Mouse (Mus musculus): Measurements from ENCODE around the gene Eef1akmt3.

The Eef1akmt3 gene

DNA sequence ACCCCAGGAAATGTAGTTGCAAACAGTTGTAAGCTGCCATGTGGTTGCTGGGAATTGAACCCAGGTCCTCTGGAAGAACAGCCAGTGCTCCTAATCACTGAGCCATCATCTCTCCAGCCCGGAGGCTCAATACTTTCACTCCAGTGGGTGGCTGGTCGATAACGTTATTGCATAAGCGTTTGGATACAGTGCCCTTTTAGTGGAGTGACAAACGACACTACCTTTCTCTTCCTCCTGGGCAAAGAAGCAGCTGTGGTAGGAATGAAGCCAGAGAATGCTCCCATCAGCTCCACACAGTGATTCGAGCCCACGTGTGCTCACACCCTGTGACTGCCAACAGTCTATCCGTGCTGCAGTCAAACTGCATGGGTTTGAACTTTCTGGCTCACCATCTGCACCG lies 29.9 kb upstream of the Eef1akmt3 start:
- CTCF ChIA-PET, result interaction anchor here (0.6 kb wide), 1 partner anchor 25 kb away, joined by 3 read pairs; no protein-coding TSS in a partner anchor

DNA sequence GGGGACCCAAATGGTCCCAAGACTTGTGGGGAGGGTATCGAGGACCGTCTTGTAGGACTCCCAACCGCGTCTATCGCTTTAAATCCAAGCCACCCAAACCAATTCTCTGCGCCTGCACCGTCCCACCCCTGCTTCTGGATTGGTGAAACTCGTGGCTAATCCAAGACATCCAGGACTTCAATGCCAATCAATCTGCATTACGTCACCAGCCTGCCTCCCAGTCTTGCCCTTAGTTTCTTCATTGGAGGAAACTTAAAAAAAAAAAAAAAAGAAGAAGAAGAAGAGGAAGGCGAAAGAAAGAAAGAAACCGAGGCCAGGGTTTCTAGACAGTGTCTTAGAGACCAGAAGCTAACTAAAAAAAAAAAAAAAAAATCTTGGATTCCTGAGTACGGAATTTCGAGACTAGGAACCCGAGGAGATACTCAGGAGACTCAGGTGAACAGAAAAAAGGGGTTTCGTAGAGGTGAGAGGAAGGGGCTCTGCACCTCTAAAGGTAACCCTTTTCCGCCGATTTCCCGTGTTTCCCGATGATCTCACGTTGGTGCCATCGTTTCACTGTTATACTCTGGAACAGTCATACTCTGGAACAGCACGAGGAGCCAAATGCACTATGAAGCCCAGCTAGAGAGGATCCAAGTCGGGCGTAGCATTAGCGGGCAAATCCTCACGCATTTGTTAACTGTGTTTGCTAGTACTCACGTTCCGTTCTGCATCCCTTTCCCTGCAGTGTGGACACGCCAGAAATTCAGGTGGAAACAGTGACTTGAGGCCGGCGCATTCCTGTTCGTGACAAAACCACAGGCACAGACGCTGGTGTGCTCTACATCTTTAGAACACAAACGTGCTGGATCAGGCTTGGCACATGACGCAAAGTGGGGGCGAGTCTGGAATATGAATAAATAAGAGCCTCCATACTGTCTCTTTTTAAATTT lies 29.1 kb upstream of the Eef1akmt3 start, which contains the start of gene Tspan31:
TSS of gene Tspan31 (minus strand) at position 75 of the 932 bp plus-strand sequence.
- CTCF ChIA-PET, result interaction anchor here (0.6 kb wide), 3 partner anchors 23 to 143 kb away, joined by 3 to 5 read pairs (median 4); no protein-coding TSS in a partner anchor

DNA sequence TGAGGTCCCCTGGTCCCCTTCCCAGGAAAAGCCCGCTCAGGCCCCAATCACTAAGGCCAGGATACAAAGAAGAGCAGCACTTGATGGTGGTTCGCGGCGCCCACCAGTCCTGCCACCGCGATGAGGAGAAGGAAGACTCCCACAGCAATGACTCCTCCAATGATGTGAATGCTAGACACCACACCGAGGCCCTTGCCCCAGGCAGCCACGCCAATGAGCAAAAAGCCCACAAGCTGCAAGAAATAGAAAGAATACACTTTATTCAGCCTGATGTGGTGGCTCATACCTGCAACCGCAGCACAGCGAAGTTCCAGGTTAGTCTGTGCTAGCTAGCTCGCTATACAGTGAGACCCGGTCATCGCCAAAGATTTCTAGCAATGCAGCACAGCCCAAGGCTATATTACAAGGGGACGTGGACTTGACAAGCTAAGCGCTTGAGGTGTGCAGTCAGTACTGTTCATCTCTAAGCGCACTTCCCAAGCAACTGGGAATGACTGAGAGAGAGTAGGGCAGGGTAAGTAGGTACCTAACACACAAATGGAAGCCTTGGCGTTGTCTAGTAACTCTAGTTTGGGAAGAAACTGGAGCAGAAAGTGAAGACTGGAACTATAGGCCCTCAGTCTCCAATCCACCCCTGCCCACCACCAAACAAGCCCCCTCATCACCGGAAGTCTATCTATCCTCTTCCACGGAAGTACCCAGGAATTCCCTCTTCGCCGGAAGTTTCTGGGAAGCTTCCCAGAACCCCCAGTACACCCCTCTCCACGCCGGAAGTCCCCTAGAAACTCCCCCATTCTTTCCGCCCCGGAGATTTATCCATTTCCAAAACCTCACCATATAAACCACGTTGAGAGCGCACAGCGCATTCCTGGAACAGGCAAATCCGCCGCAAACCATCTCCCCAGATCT lies 28.2 kb upstream of the Eef1akmt3 start:
- CTCF ChIA-PET, result interaction anchor here (0.6 kb wide), 2 partner anchors 17 to 144 kb away, joined by 5 to 8 read pairs; no protein-coding TSS in a partner anchor

DNA sequence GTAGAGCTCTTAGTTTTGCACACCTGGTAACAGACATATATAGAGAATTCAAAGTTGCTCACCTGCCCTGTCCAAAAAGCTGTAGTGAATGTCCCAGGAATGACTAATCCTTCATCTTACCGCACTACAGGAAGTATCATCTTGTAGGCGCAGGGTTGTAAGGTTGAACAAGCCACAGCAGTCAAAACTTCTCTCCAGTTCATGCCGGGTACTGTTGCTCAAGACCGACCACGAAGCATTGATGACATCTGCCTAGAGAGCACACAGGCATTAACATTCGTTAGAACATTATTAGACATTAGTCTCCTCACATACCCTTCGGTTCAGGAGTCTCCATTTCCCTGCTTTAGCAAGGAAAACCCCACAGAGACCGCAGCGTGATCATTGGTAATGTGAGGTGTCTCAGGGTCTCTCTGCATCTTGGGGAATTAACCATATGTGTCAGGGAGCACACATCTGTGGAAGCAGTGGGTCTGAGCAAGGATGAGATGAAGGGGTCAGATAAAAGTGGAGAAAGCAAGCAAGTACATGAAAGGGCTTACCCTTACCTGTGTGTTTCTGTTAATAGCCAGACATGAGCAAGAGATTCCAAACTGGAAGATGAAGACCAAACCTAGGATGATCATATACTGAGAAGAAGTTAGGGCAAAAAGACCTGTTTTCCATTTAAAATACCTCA lies 27.2 kb upstream of the Eef1akmt3 start:
- CTCF ChIA-PET, result no interaction called here

DNA sequence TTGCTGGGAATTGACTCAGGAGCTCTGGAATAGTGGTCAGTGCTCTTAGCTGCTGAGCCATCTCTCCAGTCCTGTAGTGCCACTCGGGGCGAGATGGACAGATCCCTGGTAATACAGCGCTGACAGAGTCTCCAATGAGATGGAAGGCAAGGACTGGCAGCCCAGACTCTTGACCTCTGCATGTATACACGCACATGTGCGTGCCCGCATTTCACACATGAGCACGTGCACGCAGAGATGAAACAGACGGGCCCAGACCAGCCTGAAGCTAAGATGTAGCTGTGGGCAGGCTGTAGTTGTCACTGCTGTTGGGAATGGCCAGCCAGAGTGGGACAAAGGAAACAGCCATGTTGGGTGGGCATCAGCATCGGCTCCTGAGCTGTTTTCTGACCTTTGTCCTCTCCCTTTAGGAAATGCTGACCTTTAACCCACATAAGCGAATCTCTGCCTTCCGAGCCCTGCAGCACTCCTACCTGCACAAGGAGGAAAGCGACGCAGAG lies 25.3 kb upstream of the Eef1akmt3 start:
- CTCF ChIA-PET, result no interaction called here

GRCm38 (mm10) chr10:127065981-127066380 lies 24.7 kb upstream of the Eef1akmt3 start:
- CTCF ChIA-PET, result no interaction called here

GRCm38 (mm10) chr10:127063913-127064870 lies 22.9 kb upstream of the Eef1akmt3 start:
- CTCF ChIA-PET, result no interaction called here

GRCm38 (mm10) chr10:127063239-127063872 lies 22.0 kb upstream of the Eef1akmt3 start, which contains the start of gene Cdk4:
Cdk4 (plus strand) TSS chr10:127063534.
- CTCF ChIA-PET, result no interaction called here

DNA sequence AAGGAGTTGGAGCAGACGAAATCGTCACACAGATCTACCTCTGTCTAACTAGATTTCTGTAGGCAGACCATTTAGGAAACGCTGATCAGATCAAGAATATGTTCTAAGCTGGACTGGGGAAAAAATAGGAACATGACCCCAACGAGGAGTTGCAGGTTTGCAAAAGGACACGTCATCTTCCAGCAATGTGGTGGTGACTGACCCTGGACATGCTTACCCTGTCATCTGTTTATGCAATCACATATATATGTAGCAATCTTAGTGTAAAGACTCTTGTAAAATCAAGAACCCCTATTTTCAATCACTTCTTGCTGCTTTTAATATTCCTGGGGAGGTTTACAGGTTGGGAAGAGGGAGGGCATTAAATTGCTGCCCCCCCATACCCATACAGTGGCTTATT lies 21.2 kb upstream of the Eef1akmt3 start:
- CTCF ChIA-PET, result interaction anchor here (0.7 kb wide), 1 partner anchor 62 kb away, joined by 3 read pairs; no protein-coding TSS in a partner anchor

DNA sequence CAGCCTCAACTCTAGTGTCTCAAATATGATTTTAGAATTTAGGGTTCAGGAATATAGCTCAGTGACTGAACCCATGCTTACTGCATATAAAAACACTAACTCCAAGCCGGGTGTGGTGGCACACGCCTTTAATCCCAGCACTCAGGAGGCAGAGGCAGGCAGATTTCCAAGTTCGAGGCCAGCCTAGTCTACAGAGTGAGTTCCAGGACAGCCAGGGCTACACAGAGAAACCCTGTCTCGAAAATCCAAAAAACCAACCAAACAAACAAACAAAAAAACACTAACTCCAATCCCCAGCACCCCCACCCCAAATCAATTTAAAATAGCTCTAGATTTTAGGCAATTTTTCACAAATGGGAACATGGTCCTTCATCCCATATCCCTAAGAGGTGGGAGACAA lies 20.8 kb upstream of the Eef1akmt3 start:
- CTCF ChIA-PET, result interaction anchor here (0.7 kb wide), 1 partner anchor 62 kb away, joined by 3 read pairs; no protein-coding TSS in a partner anchor

GRCm38 (mm10) chr10:127061513-127061912 lies 20.2 kb upstream of the Eef1akmt3 start:
- CTCF ChIA-PET, result no interaction called here

- CTCF ChIA-PET, result no interaction called here
Measured at GRCm38 (mm10) chr10:127061085-127061484, 19.8 kb upstream of the Eef1akmt3 start.

DNA sequence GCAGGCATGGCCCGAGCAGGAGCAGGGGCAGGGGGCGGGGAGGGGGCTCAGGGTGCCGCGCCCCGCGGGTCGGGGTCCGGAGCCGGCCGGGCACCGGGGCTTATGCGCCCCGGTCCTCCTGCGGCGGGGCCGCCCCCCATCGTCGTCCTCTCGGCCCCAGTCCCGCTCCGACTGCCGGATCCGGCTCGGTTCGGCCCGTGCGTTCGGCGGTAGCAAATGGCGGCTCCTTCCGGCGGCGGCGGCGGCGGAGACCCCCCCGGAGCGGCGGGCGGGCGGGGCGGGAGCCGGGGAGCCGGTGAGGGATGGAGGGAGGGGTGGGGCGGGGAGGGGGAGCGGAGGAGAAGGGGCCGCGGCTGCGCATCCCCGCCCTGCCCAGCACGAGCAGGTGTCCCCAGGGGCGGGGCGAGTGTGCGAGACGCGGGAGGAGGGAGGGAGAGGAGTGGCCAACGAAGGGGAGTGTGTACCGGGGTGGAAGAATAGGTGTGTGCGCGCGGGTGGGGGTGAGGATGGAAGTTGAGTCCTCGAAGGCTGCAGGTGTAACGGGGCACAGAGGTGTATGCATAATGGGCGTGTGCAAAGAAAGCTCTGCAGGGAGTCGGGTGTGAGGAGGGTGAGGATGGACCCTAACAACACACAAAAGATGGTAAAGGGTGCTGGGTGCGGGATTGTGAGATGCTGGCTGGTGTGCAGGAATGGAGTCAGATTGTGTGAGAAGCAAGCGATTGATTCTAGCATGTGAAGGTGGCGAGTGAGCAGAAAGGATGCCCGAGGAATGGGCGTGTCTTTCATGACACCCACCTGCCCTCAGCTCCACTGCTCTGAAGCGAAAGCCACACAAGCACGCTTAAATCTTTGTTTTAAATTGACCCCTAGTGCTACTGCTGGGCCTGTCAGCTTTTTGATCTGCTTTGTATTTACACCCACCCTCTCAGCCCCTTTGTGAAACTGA lies 18.9 kb upstream of the Eef1akmt3 start, which contains the start of gene March9:
TSS of gene March9 (minus strand) at position 217 of the 949 bp plus-strand sequence.
- CTCF ChIA-PET, result no interaction called here

DNA sequence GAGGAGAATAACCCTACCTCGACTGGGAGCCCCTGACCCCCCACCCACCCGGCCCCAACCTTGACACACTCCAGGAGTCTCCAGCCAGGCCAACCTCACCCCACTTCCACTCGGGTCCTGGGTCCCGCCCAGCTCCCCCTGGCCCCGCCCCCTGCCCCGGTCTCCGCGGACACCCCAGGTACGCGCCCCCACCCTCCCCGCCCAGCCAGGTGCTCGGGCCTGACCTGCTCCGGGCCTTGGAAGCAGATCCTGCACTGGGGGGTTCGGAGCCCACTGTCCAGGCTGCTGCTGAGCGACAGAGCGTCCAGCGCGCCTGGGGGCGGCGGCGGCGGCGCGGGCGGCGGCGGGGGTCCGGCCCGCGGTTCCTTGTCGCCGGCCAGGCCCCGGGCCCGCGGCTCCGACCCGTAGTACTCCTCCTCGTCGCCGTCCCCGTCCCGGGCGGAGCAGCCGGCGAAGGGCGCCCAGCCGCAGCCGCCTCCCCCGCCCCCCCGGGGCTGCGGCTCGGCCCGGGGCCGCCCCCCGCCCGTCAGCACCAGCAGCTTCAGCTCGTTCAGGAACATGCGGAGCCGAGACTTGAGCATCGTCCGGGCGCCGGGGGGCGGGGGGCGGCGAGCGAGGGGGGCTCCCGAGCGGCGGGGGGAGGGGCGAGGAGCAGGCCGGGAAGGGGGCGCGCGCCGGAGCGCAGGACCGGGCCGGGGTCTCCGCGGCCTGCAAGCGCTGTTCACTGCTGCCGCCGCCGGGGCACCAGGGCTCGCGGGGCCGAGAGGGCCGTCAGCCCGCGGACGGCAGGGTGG lies 18.1 kb upstream of the Eef1akmt3 start:
- CTCF ChIA-PET, result interaction anchor here (0.8 kb wide), 1 partner anchor 554 kb away, joined by 3 read pairs; no protein-coding TSS in a partner anchor

- CTCF ChIA-PET, result interaction anchor here (0.8 kb wide), 1 partner anchor 553 kb away, joined by 3 read pairs; no protein-coding TSS in a partner anchor
Measured at GRCm38 (mm10) chr10:127058708-127059107, 17.4 kb upstream of the Eef1akmt3 start.

DNA sequence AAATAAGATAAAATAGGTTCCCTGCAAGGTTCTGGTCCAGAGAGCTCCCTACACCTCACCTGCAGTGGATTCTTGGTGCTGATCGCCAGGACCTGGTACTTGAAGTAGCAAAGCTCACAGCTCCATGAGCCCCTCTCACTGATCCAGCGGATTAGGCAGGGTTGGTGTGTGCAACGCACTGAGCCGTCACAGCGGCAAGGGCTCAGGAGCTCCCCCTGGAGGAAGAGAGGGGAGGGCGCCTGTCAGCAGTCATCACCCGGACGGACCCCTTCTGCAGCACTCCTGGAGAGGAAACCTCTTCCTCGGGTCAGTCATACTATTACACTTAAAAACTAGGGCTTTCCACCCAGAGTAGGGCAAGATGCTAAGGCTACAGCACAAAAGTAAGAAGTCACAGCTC lies 16.8 kb upstream of the Eef1akmt3 start:
- CTCF ChIA-PET, result no interaction called here

DNA sequence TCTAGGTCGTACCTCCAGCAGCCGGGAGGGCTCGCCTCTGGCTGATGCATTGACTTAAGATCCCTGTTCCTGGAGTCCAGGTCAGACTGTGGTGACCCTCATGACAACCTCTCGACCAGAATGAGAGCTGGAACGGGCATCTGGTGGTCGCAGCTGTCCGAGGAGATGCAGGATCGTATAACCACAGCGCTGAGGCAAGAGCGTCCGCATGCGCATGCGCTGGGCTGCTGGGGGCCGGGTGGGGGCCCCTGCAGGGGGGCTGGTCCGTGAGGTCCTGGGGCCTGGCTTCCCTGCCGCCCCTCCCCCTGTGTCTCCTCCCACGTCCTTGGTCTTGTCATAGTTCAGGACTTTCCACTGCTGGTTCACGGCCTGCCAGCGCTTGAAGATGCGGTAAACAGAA lies 15.2 kb upstream of the Eef1akmt3 start:
- CTCF ChIA-PET, result interaction anchor here (0.8 kb wide), 1 partner anchor 12 kb away, joined by 3 read pairs; no protein-coding TSS in a partner anchor

Data from spleen, embryonic (tissue).